Mouse (Mus musculus) forebrain, embryonic 11.5 days (tissue): Measurements from ENCODE around the gene Gm10638. TPM values are rescaled to one million over a fixed set of nuclear protein-coding genes. Genes with fewer than 3 reads are reported as not detected.

Experiments
- ATAC-seq: fragments of 200-750 bp; cut with Nextera tagmentation; replicated peaks from 2 replicates; pipeline ENCODE4 v1.8.0; 2017; ENCODE audit warnings: moderate TSS enrichment; ENCODE audit not compliant: low FRiP score
- DNase-seq: peaks from one replicate; pipeline ENCODE4 v3.0.0-alpha.2; 2017; ENCODE audit warnings: low spot score
- H3K27ac ChIP-seq: fragments of 300-500 bp; sonication (generic); 2 replicates; pipeline ENCODE4 v1.5.1; 2014; ENCODE audit warnings: low read depth, low read length
- H3K27me3 ChIP-seq: fragments of 300-500 bp; sonication (generic); 2 replicates; pipeline ENCODE4 v1.6.1; 2014; ENCODE audit warnings: mild to moderate bottlenecking, low read length, mixed read lengths; ENCODE audit not compliant: control insufficient read depth, insufficient read depth
- H3K36me3 ChIP-seq: fragments of 300-500 bp; sonication (generic); 2 replicates; pipeline ENCODE4 v1.6.1; 2014; ENCODE audit warnings: mild to moderate bottlenecking, low read length, moderate library complexity, mixed read lengths; ENCODE audit not compliant: control insufficient read depth, insufficient read depth
- H3K4me1 ChIP-seq: fragments of 300-500 bp; sonication (generic); replicated peaks from 2 replicates; pipeline ENCODE4 v1.6.1; 2014; ENCODE audit warnings: low read length, mixed read lengths; ENCODE audit not compliant: control insufficient read depth, insufficient read depth
- H3K4me2 ChIP-seq: fragments of 300-500 bp; sonication (generic); 2 replicates; pipeline ENCODE4 v1.6.1; 2014; ENCODE audit warnings: low read depth, mild to moderate bottlenecking, low read length, moderate library complexity, mixed read lengths; ENCODE audit not compliant: severe bottlenecking
- H3K4me3 ChIP-seq: fragments of 300-500 bp; sonication (generic); 2 replicates; pipeline ENCODE4 v1.5.1; 2014; ENCODE audit warnings: low read depth, low read length
- H3K9ac ChIP-seq: fragments of 300-500 bp; sonication (generic); 2 replicates; pipeline ENCODE4 v1.6.1; 2014; ENCODE audit warnings: low read length
- H3K9me3 ChIP-seq: fragments of 300-500 bp; sonication (generic); 2 replicates; pipeline ENCODE4 v1.6.1; 2016; ENCODE audit warnings: low read length, mixed read lengths; ENCODE audit not compliant: control insufficient read depth
- WGBS: fragments of 180-500 bp; shearing (Covaris S2); extraction: QIAGEN DNeasy Blood & Tissue Kit; methylation state at CpG from one replicate; pipeline ENCODE4 v1.1.7; 2014; 5-methylcytosine and 5-hydroxymethylcytosine counted together
- polyA plus RNA-seq: library from polyadenylated mRNA; unstranded; fragments of >200 nt; fragmentation: Nextera tagmentation; extraction: Ambion mirVana; gene quantifications from 2 replicates; pipeline ENCODE4 v1.2.1, GENCODE M21; 2014

Gene Gm10638
- polyA plus RNA-seq, 1 experiment from 2014 or later = 6.6 TPM

DNA sequence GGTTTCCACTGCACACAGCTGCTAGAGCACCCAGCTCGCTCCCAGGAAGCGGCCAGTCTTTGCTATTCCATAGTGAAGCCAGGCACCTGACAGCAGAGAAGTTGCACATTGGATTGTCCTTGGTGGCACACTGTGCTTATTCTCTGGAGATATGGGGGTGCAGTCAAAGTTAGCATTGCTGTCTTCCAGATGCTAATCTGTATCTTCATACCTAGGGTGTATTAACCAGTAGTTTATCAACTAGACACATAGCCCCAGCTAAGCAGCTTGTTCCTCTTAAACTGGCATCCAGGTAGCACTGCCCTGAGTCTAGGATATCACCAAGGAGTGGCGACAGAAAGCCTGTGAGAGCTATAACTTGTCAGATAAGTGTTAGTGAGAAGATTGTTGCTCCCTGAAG is 32.9 kb upstream of the Gm10638 start:
- WGBS = 95% methylated on average over 3 of the region's 3 CpGs
- Histone ChIP-seq H3K9me3 (no peaks in the 10 kb centered on the region), H3K4me2 (no peak overlapping the region), H3K27me3 (no peaks in the 10 kb centered on the region), H3K27ac (no peak overlapping the region), H3K9ac (no peak overlapping the region), H3K4me3 (no peak overlapping the region), H3K4me1 (no peaks in the 10 kb centered on the region), H3K36me3 (no peaks in the 10 kb centered on the region)
- ATAC-seq = no peak
- no peak for DNase-seq

GRCm38 (mm10) chr8:86713407-86714188 is 31.9 kb upstream of the Gm10638 start:
- no peak overlapping the region for H3K9ac ChIP-seq
- H3K27me3 ChIP-seq = no peaks in the 10 kb centered on the region
- no peaks in the 10 kb centered on the region for H3K9me3 ChIP-seq
- no peaks in the 10 kb centered on the region for H3K4me1 ChIP-seq
- no peak for DNase-seq
- no peak overlapping the region for H3K4me2 ChIP-seq
- 78% methylated on average over 14 of the region's 14 CpGs for WGBS
- H3K27ac ChIP-seq = peak overlapping the region; percentile 41; the same call in 1 of the 2 replicates
- H3K36me3 ChIP-seq = no peaks in the 10 kb centered on the region
- no peak for ATAC-seq
- no peak overlapping the region for H3K4me3 ChIP-seq

DNA sequence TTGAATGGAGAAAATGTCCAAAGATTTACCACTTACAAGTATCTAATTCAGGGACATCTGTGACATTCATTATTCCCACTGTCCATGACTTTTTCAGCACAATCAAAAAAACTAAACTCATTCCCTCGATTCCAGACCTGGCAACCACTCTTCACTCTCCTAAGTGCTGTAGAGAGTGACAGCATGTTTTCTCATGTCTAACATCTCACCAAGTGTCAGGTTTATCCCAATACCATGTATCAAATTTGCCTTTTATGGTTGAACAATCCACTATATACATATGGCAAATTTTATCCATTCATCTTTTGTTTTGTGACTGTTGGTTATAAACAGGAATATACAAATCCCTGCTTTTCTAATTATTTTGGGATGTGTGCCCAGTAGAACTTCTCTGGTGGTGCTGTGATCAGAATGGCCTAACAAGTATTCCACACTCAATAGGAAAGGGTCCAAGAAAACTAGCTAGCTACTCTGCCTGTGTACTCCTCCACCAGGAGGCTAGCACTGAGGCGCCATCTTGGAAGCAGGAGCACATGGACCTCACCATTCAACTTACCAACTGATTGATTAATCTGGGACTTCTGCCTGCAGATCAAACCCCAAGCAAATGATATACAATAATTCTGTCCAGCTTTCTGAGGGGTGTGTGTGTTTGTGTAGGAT is 27.0 kb upstream of the Gm10638 start:
- H3K36me3 ChIP-seq = no peaks in the 10 kb centered on the region; the same call in 1 of the 2 replicates
- no peak for ATAC-seq
- WGBS = 88% methylated on average over 2 of the region's 2 CpGs

GRCm38 (mm10) chr8:86719368-86719767 is 26.1 kb upstream of the Gm10638 start:
- H3K4me3 ChIP-seq = no peak overlapping the region
- 94% methylated on average over 1 of the region's 1 CpGs for WGBS
- H3K9me3 ChIP-seq = no peaks in the 10 kb centered on the region
- H3K9ac ChIP-seq = no peak overlapping the region
- no peak overlapping the region for H3K4me2 ChIP-seq
- no peaks in the 10 kb centered on the region for H3K4me1 ChIP-seq
- H3K27ac ChIP-seq = no peak overlapping the region
- DNase-seq (no peak), ATAC-seq (no peak)
- no peaks in the 10 kb centered on the region for H3K27me3 ChIP-seq
- no peaks in the 10 kb centered on the region; the same call in 1 of the 2 replicates for H3K36me3 ChIP-seq

More for the DNA sequence above, 27.0 kb upstream of the Gm10638 start:
- Histone ChIP-seq H3K4me2 (no peak overlapping the region), H3K9me3 (no peaks in the 10 kb centered on the region), H3K27me3 (no peaks in the 10 kb centered on the region), H3K4me1 (no peaks in the 10 kb centered on the region), H3K27ac (no peak overlapping the region), H3K4me3 (no peak overlapping the region), H3K9ac (no peak overlapping the region)
- no peak for DNase-seq

DNA sequence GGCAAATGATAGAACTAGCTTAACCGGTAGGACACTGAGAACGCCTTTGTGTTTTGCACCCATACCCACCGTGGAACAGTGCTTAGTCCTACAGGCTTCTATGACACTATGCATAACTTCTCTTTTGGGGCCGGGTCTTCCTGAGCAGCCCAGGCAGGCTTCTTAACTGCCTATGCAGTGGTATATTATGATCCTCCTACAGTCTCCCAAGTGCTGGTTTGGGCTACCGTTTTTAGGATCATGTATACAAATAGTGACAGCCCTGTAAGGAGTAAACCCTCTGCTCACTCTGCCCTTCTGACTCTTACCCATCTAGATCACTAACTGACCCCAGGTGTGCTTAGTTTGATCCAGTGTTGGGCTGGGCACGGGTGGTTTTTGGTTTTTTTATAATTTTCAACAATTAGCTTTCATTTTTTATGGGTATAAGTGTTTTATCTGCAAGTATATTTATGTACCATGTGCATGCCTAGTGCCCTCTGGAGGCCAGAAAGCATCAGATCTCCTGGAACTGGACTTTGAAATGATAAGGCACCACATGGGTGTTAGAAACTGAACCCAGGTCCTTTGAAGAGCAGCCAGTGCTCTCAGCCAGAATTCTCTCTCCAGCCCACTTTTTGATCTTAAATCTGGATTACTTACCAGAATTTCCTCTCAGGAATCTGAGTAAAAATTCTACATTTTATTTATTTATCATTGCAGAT is 24.6 kb upstream of the Gm10638 start:
- ATAC-seq = no peak
- H3K4me3 ChIP-seq = no peak overlapping the region
- no peaks in the 10 kb centered on the region for H3K4me1 ChIP-seq
- no peaks in the 10 kb centered on the region for H3K9me3 ChIP-seq
- H3K9ac ChIP-seq = no peak overlapping the region
- 92% methylated on average over 6 of the region's 6 CpGs for WGBS
- no peak for DNase-seq
- no peaks in the 10 kb centered on the region; the same call in 1 of the 2 replicates for H3K36me3 ChIP-seq
- H3K4me2 ChIP-seq = no peak overlapping the region
- no peak overlapping the region for H3K27ac ChIP-seq
- no peaks in the 10 kb centered on the region for H3K27me3 ChIP-seq

- H3K9ac ChIP-seq = no peak overlapping the region
- DNase-seq = no peak
- ATAC-seq = no peak
- H3K9me3 ChIP-seq = no peaks in the 10 kb centered on the region
- H3K27ac ChIP-seq = no peak overlapping the region
- H3K4me1 ChIP-seq = no peaks in the 10 kb centered on the region
- no peak overlapping the region for H3K4me2 ChIP-seq
- 91% methylated on average over 2 of the region's 2 CpGs for WGBS
- H3K36me3 ChIP-seq = no peaks in the 10 kb centered on the region; the same call in 1 of the 2 replicates
- no peak overlapping the region for H3K4me3 ChIP-seq
- no peaks in the 10 kb centered on the region for H3K27me3 ChIP-seq
These were observed 24.0 kb upstream of the Gm10638 start for GRCm38 (mm10) chr8:86721490-86721889.

DNA sequence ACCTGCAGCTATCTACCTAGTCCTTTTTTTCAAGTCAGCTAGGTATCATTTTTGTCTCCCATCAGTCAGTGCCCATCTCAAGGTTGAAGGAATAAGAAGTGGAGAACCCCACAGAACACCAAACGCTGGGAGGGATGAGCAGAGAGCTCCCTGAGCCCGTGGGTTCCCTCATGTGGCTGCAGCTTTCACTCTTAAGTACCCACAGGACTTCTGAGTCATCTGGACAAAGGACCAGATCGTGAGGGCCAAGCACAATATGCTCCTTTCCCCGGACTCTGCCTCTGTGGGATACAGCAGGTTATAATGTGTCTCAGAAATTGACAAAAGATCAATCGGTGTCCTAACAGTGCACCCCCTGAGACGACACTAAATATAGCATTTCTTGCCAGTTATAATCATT is 18.5 kb upstream of the Gm10638 start:
- no peak overlapping the region for H3K4me3 ChIP-seq
- H3K4me1 ChIP-seq = no peaks in the 10 kb centered on the region; the same call in 1 of the 2 replicates
- no peak overlapping the region for H3K4me2 ChIP-seq
- no peaks in the 10 kb centered on the region for H3K9me3 ChIP-seq
- ATAC-seq (no peak), DNase-seq (no peak)
- no peak overlapping the region for H3K27ac ChIP-seq
- no peaks in the 10 kb centered on the region for H3K27me3 ChIP-seq
- 73% methylated on average over 6 of the region's 6 CpGs for WGBS
- H3K36me3 ChIP-seq = no peaks in the 10 kb centered on the region; the same call in 1 of the 2 replicates
- no peak overlapping the region for H3K9ac ChIP-seq

- H3K9me3 ChIP-seq = no peaks in the 10 kb centered on the region
- 69% methylated on average over 19 of the region's 19 CpGs for WGBS
- no peaks in the 10 kb centered on the region; the same call in 1 of the 2 replicates for H3K36me3 ChIP-seq
- no peaks in the 10 kb centered on the region for H3K27me3 ChIP-seq
- H3K4me1 ChIP-seq = no peaks in the 10 kb centered on the region; the same call in 1 of the 2 replicates
- H3K4me3 ChIP-seq = no peak overlapping the region
- H3K27ac ChIP-seq = no peak overlapping the region
- ATAC-seq = no peak
- DNase-seq = no peak
- no peak overlapping the region for H3K9ac ChIP-seq
- H3K4me2 ChIP-seq = no peak overlapping the region
These were observed 17.1 kb upstream of the Gm10638 start for GRCm38 (mm10) chr8:86728224-86728950.
